Mouse (Mus musculus) gastrocnemius, adult 18-20 months (tissue): ENCODE measurements around the gene Cd59b. TPM values are rescaled to one million over a fixed set of nuclear protein-coding genes. Genes with fewer than 3 reads are reported as not detected.

ENCODE experiments used
- total RNA-seq, 2 experiments: library from RNA; stranded (reverse); gene quantifications; 2 replicates each; pipeline ENCODE4 v1.2.3; 2021

Gene Cd59b
- total RNA-seq, 2 experiments from 2014 or later = 2.8 to 3.0 TPM

Other genes starting within 250 kb of the Cd59b start
- gene Lmo2, start 111.9 kb upstream of the Cd59b start, total RNA-seq = 1 to 10 TPM; 4.9 to 5.9 TPM
- 10 to 100 TPM; 44.9 to 46.3 TPM for gene Fbxo3, start 42.1 kb upstream of the Cd59b start, total RNA-seq
- not detected for gene 4931422A03Rik, start 41.5 kb upstream of the Cd59b start, total RNA-seq
- gene Gm10912, start 4.0 kb upstream of the Cd59b start, total RNA-seq = under 1 TPM; 0.14 to 0.24 TPM
- not detected for gene Gm10799, start 1.3 kb upstream of the Cd59b start, total RNA-seq
- gene Cd59a, start 26.0 kb downstream of the Cd59b start, total RNA-seq = 10 to 100 TPM; 15.0 to 16.7 TPM
- under 1 TPM; 0.48 to 0.66 TPM for gene A930018P22Rik, start 52.9 kb downstream of the Cd59b start, total RNA-seq